Mouse (Mus musculus): Measurements from ENCODE around the gene Fto. TPM values are rescaled to one million over a fixed set of nuclear protein-coding genes. Genes with fewer than 3 reads are reported as not detected.
A peak's percentile ranks its signal among the peaks of the same experiment; 100 is the strongest.

Fto gene
- 100 to 1,000 TPM in 1 of 2 experiments, 10 to 100 TPM in 1; 86.2 to 118 TPM for polyA plus RNA-seq (2017; shearing (Covaris generic))

- peak; percentile 97 for ATAC-seq
Measured at GRCm38 (mm10) chr8:91312835-91313832, at the start of gene Fto, which contains the start of gene Rpgrip1l. TSS of gene Fto (plus strand) at chr8:91313525. TSS of gene Rpgrip1l (minus strand) at chr8:91313262.

DNA sequence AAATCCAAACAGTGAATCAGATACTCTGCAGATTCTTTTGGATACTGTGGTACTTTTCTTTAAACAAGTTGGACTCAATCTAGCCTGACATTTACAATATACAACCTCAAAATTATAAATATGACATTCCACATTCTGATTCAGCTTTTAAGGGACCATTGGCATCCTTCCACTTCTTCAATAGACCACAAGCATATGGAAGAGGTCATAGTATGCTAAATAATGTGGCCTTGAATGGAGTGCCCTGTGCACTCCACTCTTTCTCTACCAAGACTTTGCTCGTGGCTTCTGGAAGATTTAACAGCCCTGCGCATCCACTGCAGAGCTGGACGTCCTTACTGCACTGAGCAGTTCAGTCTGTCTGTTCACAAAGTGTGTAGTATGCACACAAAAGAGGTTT lies 49.4 kb upstream of the Fto start:
- ATAC-seq: no peak

GRCm38 (mm10) chr8:91264564-91264963 lies 48.8 kb upstream of the Fto start:
- no peak for ATAC-seq

DNA sequence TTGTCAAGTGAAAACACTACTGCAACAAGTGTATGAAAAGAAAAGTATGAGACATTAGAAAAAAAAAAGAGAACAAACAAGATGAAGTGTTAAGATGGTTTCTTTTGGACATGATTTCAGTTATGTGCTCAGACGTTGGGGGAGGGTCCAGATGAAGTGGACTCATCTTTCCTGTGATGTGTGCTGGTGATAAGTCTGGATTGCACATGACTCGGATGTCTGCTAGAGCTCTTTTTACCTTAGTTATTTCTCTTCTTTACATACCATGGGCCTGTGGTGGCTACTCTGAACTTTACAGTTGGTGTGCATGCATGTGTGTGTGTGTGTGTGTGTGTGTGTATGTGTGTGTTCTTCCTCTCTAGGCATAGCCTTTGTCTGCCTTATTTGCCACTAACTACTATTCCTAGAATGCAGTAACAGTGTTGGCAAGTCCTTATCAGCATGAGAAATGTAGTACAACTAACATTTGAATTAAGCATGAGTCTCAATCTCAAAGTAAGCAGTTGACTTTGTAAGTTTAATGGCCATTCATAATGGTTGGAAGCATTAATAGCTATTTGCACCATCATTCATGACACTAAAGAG lies 43.9 kb upstream of the Fto start:
- ATAC-seq: no peak

DNA sequence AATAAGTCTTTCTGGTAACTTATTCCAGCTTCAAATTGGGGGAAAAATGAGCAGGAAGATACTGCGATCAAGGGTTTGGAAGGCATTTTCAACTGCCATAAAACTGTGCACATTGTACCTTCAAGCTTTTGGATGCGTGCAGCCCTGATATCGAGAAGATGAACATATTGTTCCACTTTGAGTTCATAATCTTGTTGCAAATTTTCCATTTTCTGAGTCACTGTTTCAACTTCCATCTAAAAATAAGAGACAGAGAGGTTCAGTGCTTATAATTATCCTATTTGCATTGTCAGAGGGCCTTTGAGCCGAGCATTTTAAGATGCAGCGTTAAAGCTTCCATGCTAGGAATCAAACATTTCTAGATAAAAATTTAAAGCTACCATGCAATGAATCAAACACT lies 39.8 kb upstream of the Fto start:
- ATAC-seq: no peak

DNA sequence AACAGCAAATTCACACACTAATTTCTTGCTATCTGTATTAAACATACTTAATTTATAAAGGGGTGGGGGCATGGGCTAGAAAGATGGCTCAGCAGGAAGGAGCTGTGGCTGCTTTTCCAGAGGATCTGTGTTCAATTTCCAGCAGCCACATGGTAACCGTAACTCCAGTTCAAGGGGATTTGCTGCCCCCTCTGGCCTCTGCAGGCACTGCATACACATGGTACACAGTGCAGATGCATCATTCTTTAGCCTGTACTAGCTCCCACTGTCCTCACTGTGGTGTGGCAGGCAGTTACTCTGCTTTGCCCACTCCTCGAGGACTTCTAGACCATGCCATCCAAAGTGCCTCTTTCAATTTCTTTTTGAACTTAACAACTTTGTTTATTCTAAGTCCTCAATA lies 37.0 kb upstream of the Fto start:
- ATAC-seq: no peak

DNA sequence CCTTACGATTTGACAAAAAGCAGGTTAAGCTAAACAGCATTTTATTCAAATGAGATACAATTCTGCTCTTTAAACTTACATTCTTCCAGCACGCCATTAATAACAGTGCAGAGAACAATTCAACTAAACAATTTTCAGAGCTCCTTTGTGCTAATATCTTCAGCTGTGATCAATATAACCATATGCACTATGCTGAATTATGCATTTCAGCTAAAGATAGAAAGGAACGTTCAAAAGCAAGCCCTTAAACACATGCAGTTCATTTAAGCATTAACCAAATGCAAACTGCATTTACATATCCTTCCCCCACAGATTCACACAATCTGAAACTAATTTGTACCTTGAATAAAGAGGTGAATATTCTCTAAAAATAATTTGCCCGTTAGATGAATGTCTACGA lies 35.3 kb upstream of the Fto start:
- no peak for ATAC-seq

DNA sequence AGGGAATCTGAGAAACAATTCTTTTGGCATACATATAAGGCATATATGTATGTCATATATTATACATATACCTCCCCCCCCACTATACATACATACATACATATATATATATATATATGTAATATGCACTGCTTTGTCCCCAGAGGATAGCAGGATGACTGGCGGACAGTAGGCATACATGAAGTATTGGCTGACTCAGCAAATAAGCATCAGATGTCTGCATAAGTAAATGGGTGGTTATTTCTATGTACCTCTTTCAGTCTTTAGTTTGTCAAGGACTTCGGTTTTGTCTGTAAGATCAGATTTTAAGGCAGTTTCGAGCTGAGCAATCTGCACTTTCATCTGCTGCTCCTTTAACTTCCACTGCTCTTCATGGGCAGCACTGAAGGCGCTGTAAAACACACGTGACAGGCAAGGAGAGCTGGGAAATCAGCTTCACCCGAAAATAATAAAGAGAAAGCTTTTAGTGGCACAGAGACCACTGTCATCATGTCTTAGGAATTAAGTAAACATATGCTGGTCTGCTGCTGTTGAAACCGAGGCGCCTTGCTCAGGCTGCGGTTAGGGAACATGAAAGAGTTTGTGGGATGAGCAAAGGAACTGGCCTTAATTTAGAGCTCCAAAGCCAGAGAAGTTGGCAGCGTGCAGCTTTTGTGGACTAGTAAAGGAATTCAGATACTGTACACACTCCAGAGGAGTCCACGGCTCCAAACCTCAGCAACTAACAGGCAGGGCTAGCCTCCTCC lies 32.7 kb upstream of the Fto start:
- ATAC-seq: no peak

GRCm38 (mm10) chr8:91281545-91281944 lies 31.8 kb upstream of the Fto start:
- no peak for ATAC-seq

GRCm38 (mm10) chr8:91282655-91283054 lies 30.7 kb upstream of the Fto start:
- no peak for ATAC-seq

GRCm38 (mm10) chr8:91283815-91284214 lies 29.5 kb upstream of the Fto start:
- ATAC-seq: no peak

DNA sequence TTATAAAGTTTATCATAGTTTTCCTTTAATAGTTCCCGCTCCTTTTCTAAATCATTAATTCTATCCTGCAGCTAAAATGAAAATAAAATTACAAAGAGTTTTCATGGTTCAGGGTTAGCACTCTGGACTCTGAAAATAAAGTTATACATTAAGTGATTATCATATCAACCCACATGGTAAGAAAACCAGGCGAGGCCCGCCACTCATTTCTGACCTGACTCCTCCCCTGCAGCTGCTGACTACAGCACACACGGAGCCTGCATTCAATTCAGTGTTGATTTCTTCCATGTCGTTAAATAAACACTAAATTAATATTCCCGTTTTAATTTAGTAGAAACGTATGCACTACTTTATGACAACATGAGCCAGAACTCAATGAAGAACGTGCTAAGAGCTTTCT lies 27.1 kb upstream of the Fto start:
- no peak for ATAC-seq

DNA sequence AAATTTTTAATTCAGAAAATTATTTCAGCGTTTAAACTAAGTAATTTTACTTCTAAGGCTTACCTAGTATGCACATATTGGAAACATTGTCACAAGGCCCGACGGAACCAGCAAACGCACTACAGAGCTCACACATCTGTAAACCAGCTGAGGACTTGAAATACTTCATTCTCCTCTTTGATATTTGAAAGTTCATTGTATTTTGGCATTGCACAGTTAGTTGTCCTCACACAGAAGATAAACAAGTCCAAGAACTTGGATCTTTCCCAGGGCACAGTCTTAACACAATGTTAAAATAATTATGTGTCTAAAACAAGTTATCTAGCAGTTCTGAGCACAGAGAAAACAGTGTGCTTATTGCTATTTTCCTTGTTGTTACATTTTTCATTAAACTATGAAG lies 22.7 kb upstream of the Fto start:
- no peak for ATAC-seq

GRCm38 (mm10) chr8:91295786-91296185 lies 17.5 kb upstream of the Fto start:
- ATAC-seq: no peak

DNA sequence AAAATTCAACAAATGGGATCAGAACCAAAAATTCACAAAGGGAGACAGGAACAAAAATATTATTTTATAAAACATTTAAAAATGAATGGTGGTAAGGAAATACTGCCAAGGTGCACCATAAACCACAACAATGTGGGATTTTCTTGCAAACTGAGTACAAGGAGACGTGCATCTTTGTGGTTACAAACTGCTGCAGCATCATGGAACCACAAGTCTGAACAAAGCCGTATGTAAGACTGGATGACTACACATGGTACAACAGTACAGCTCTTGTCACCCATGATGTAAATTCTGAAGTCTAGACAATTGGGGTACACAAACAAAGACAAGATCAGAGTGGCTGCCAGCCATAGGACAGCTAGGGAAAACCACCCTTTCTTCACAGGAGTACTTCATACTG lies 14.7 kb upstream of the Fto start:
- no peak for ATAC-seq

DNA sequence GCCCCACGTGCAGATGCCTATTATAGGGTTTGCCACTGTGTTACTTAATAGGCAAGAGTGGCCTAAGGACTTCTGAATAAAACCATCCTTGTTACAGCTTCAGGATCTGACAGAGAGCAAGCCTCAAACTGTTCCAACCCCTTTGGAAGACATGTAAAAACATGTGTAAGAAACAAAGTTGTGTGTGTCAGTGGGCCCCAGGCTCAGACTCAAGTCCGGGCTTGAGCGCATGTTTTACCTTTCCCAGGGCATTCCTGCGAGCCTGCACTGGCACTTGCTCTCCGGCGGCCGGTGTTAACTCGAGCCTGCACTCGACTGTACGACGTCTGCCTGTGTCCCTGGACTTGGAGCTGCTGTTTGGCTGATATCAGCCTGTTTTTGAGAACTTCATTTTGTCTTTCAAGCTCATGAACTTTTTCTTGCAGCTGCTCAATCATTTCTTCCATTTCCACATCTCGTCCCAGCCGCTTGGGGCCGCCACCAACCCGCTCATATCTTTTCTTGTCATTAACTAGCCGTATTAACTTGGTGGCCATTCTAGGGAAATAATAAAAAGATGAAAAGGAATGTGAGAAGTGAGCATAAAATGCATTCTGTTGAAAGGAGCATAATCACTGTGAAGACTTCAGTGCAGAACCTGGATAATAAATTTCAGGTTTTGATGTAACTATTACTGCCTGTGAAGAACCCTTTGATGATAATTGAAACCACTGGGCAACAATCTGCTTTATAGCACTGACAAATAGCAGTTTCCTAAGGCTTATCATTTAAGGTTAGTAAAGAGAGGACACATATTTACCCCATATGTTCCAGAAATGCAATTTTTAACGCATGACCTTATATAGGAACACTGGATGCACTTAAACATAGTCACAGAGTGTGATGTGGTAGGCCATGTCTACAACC lies 8.6 kb upstream of the Fto start:
- no peak for ATAC-seq

DNA sequence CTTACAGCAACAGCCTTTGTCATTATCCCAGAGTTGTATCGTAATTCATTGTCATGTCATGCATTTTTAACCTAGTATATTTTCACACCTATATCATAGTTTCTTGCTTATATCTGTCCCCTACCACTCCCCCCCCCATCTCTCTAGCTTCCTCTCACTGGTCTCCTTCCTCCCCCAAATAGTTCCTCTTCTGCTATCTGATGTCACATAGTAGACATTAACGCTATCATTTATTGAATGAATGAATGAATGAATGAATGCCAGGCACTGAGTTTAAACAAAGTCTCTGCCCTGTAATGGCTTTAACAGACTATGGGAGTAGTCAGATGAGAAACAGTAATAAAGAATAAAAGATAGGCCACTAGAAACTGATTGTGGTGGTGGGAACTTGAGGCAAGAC lies 983 bp upstream of the Fto start:
- ATAC-seq: no peak

DNA sequence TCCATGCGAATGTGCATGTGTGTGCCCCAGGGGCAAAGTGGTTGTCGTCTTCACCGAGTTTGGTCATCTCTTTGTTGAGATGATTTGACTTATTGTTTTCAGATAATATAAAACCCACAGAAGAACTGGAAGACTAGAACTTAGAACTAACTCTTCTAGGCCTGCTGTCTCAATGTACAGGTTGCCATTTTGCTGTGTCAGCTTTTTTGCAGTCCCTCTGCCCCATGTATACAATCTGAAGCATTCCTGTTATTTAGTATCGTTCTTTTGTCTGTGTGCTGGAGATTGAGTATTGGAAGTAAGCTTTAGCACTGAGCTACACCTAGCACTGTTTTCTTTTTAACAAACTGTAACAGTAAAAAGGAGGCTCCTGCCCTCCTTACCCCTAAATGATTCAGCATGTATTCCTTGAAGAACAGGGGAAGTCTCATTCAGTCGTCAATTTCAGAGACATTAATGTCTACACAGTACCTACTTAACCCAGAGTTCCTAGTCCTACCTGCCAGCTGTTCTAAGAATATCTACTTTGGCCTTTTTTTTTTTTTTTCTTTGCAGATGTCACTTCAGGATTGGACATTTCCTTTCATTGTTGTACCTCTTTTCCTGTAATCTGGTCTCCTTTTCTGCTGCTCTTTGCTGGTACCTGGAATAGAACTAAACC lies 4.4 kb downstream of the Fto start:
- no peak for ATAC-seq

GRCm38 (mm10) chr8:91318938-91319729 lies 5.8 kb downstream of the Fto start:
- no peak for ATAC-seq

DNA sequence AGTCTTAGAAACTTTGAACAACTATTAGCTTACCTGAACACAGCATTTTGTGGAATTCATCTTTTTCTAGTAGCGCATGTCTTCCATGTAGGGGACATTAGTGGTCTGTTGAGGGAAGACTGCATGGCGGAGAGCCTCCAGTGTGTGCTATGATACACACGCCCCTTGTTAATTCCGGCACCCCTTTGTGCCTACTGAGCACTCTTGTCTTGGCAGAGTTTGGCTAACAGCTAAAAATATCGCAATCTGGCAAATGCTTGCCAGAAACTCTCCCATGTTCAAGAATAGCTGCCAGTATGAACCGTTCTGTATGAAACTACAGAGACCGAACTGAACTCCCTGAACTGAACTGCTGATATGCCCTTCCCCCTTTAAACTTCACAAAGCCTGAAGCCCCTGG lies 10.2 kb downstream of the Fto start:
- ATAC-seq: no peak

DNA sequence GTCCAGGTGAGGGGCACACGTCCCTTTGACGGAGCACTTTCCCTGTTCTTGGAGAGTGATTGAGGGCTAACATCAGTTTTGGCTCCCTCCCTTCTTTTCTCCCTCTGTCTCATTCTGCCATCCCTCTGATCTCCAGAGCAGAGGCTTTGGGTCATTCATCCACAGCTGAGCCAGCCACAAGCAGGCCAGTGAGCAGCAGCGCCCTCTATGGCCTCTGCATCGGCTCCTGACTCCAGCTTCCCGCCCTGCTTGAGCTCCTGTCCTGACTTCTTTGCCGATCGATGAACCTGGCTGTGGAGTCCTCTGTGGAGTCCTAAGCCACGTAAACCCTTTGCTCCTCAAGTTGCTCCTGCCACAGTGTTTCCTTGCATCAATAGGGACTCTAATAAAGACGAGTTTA lies 10.9 kb downstream of the Fto start:
- no peak for ATAC-seq

Measured in CD4-positive, CD25-positive, alpha-beta regulatory T cell, adult 4 months (primary cell).